Mouse (Mus musculus) embryonic facial prominence, embryonic 15.5 days (tissue): ENCODE data around the gene Ino80. TPM values are rescaled to one million over a fixed set of nuclear protein-coding genes. Genes with fewer than 3 reads are reported as not detected.

Source experiments
- ATAC-seq: fragments of 200-750 bp; cut with Nextera tagmentation; 2 replicates; pipeline ENCODE4 v1.8.0; 2017; ENCODE audit warnings: low read depth, moderate TSS enrichment; ENCODE audit not compliant: insufficient number of reproducible peaks, low FRiP score, low TSS enrichment
- H3K27ac ChIP-seq: fragments of 300-500 bp; sonication (generic); replicated peaks from 2 replicates; pipeline ENCODE4 v1.5.1; 2015; ENCODE audit warnings: mild to moderate bottlenecking, inconsistent platforms
- H3K27me3 ChIP-seq: fragments of 300-500 bp; sonication (generic); 2 replicates; pipeline ENCODE4 v1.6.1; 2015; ENCODE audit warnings: inconsistent platforms
- H3K36me3 ChIP-seq: fragments of 300-500 bp; sonication (generic); 2 replicates; pipeline ENCODE4 v1.6.1; 2015; ENCODE audit warnings: mild to moderate bottlenecking, inconsistent platforms
- H3K4me1 ChIP-seq: fragments of 300-500 bp; sonication (generic); 2 replicates; pipeline ENCODE4 v1.6.1; 2015; ENCODE audit warnings: inconsistent platforms
- H3K4me2 ChIP-seq: fragments of 300-500 bp; sonication (generic); replicated peaks from 2 replicates; pipeline ENCODE4 v1.6.1; 2015; ENCODE audit warnings: mild to moderate bottlenecking, inconsistent platforms
- H3K4me3 ChIP-seq: fragments of 300-500 bp; sonication (generic); replicated peaks from 2 replicates; pipeline ENCODE4 v1.5.1; 2015; ENCODE audit warnings: mild to moderate bottlenecking, inconsistent platforms
- H3K9ac ChIP-seq: fragments of 300-500 bp; sonication (generic); 2 replicates; pipeline ENCODE4 v1.6.1; 2015; ENCODE audit warnings: inconsistent platforms
- H3K9me3 ChIP-seq: fragments of 300-500 bp; sonication (generic); replicated peaks from 2 replicates; pipeline ENCODE4 v1.6.1; 2016; ENCODE audit warnings: inconsistent platforms
- WGBS: fragments of 180-500 bp; shearing (Covaris S2); methylation state at CpG from one replicate; pipeline ENCODE4 v1.1.7; 2015; 5-methylcytosine and 5-hydroxymethylcytosine counted together
- polyA plus RNA-seq: library from polyadenylated mRNA; unstranded; fragments of >200 nt; fragmentation: Nextera tagmentation; extraction: Ambion mirVana; gene quantifications from 2 replicates; pipeline ENCODE4 v1.2.1, GENCODE M21; 2015

Gene Ino80
- polyA plus RNA-seq, 1 experiment from 2014 or later, result 4.1 TPM

GRCm38 (mm10) chr2:119454558-119454957 lies 22.9 kb downstream of the Ino80 start:
- WGBS, result 77% methylated on average over 3 of the region's 3 CpGs
- Histone ChIP-seq H3K9me3 (no peaks in the 10 kb centered on the region), H3K4me3 (no peak overlapping the region), H3K4me1 (no peaks in the 10 kb centered on the region), H3K4me2 (no peak overlapping the region), H3K9ac (no peak overlapping the region), H3K36me3 (peaks cover 39% of the 10 kb centered on the region), H3K27ac (no peak overlapping the region), H3K27me3 (no peaks in the 10 kb centered on the region)
- ATAC-seq, result no peak

DNA sequence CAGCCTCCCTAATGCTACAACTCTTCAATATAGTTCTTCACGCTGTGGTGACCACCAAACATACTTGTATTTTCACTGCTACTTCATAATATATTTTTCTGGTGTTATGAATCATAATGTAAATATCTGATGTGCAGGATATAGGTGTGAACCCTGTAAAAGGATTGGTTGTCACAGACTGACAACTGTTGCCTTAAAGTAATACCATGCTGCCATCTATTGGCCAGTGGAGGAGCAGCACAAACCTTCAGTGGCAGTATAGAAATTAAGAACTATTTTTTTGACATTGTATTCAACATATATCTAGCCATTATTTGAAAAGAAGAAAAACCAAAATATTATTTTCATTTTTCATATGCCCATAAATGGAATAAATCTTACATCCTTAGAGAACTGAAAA lies 40.5 kb downstream of the Ino80 start:
- no peak overlapping the region for H3K4me2 ChIP-seq
- no peak for ATAC-seq
- no peaks in the 10 kb centered on the region for H3K27me3 ChIP-seq
- H3K27ac ChIP-seq, result no peak overlapping the region
- H3K4me1 ChIP-seq, result no peaks in the 10 kb centered on the region
- no peak overlapping the region for H3K9ac ChIP-seq
- peaks cover 46% of the 10 kb centered on the region for H3K36me3 ChIP-seq
- 86% methylated on average over 1 of the region's 1 CpGs for WGBS
- no peak overlapping the region for H3K4me3 ChIP-seq
- no peaks in the 10 kb centered on the region for H3K9me3 ChIP-seq

- ATAC-seq, result no peak
- 90% methylated on average over 4 of the region's 4 CpGs for WGBS
- no peak overlapping the region for H3K9ac ChIP-seq
- no peak overlapping the region for H3K4me2 ChIP-seq
- no peak overlapping the region for H3K27ac ChIP-seq
- H3K36me3 ChIP-seq, result peaks cover 41% of the 10 kb centered on the region
- no peaks in the 10 kb centered on the region for H3K27me3 ChIP-seq
- no peaks in the 10 kb centered on the region for H3K4me1 ChIP-seq
- H3K4me3 ChIP-seq, result no peak overlapping the region
- no peaks in the 10 kb centered on the region for H3K9me3 ChIP-seq
Observed at GRCm38 (mm10) chr2:119436467-119436866, 41.0 kb downstream of the Ino80 start.

DNA sequence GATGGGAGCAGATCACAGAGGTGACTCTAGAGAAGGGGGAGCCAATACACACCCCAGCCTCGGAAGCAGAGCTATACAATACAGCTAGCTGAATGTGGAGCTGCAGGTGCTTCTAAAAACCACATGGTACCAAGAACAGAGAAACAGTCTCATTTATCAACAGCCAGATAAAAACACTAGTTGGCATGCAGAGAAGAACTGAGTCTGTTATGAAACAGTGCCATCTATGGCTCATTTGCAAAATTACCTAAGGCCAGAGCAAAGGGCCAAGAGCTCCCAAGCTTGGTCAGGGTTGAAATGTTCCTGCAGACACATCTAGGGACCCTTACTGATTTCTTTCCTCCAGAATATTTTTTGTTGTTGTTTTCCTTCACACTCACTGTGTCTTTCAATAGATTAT lies 63.7 kb downstream of the Ino80 start:
- Histone ChIP-seq H3K27me3 (no peaks in the 10 kb centered on the region), H3K4me3 (no peak overlapping the region), H3K36me3 (peaks cover 71% of the 10 kb centered on the region), H3K4me1 (no peaks in the 10 kb centered on the region), H3K4me2 (no peak overlapping the region), H3K27ac (no peak overlapping the region), H3K9me3 (no peaks in the 10 kb centered on the region), H3K9ac (no peak overlapping the region)
- ATAC-seq, result no peak
- WGBS, result 68% methylated on average over 1 of the region's 1 CpGs

- Histone ChIP-seq H3K9me3 (no peaks in the 10 kb centered on the region), H3K27me3 (no peaks in the 10 kb centered on the region), H3K4me3 (no peak overlapping the region), H3K36me3 (peaks cover 69% of the 10 kb centered on the region), H3K27ac (no peak overlapping the region), H3K4me2 (no peak overlapping the region), H3K9ac (no peak overlapping the region), H3K4me1 (no peaks in the 10 kb centered on the region)
- ATAC-seq, result no peak
- WGBS, result 78% methylated on average over 2 of the region's 2 CpGs
Observed at GRCm38 (mm10) chr2:119411674-119412073, 65.8 kb downstream of the Ino80 start.

DNA sequence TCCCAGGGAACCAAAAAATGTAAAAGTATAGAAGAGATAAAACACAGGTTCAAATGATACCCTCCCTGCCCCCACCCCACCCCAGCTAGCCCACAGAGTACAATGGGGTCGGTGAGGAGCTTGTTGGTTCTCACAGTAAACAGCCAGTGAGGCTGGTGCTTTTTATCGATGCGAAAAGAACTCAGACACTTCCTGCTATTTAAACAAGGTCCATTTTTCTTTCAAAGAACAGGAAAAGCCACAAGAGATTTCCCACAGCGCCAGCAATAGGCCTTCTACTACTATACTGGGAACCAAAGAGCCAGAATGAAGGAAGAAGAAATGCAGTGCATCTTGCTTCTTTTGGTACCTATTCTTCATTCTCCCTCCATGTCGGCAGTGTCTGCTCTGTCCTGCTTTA lies 66.5 kb downstream of the Ino80 start:
- Histone ChIP-seq H3K4me3 (no peak overlapping the region), H3K9ac (no peak overlapping the region), H3K27ac (no peak overlapping the region), H3K4me2 (no peak overlapping the region), H3K9me3 (no peaks in the 10 kb centered on the region), H3K36me3 (peaks cover 76% of the 10 kb centered on the region), H3K4me1 (no peaks in the 10 kb centered on the region), H3K27me3 (no peaks in the 10 kb centered on the region)
- no peak for ATAC-seq
- 80% methylated on average over 5 of the region's 5 CpGs for WGBS

- Histone ChIP-seq H3K27me3 (no peaks in the 10 kb centered on the region), H3K4me1 (no peaks in the 10 kb centered on the region), H3K9ac (no peak overlapping the region), H3K9me3 (no peaks in the 10 kb centered on the region), H3K36me3 (peaks cover 68% of the 10 kb centered on the region), H3K4me3 (no peak overlapping the region), H3K27ac (no peak overlapping the region), H3K4me2 (no peak overlapping the region)
- no peak for ATAC-seq
Observed at GRCm38 (mm10) chr2:119408733-119409132, 68.8 kb downstream of the Ino80 start.

DNA sequence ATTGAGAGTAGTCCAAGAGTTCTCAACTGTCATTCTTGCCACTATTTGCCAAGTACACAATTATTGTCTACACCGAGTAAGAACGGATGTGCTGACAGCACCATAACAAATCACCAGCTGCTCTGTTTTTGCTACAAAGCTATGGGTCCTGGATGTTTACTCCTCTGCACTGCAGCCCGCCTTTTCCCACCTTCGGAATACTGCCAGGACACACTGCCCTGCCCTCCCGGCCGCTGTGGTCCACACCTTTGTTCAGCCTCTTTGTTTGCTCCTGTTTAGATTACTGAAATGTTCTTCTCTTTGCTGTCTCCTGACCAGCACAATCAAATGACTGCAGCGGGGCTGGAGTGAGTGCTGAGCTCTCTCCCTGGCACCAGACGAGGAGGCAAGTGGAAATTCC lies 69.2 kb downstream of the Ino80 start:
- peaks cover 63% of the 10 kb centered on the region for H3K36me3 ChIP-seq

GRCm38 (mm10) chr2:119399313-119399712 lies 78.2 kb downstream of the Ino80 start:
- Histone ChIP-seq H3K27me3 (no peaks in the 10 kb centered on the region), H3K36me3 (peaks cover 38% of the 10 kb centered on the region), H3K27ac (no peak overlapping the region), H3K4me2 (no peak overlapping the region), H3K9me3 (no peaks in the 10 kb centered on the region), H3K4me3 (no peak overlapping the region), H3K4me1 (no peaks in the 10 kb centered on the region), H3K9ac (no peak overlapping the region)
- no peak for ATAC-seq

More for the DNA sequence above, 69.2 kb downstream of the Ino80 start:
- H3K9ac ChIP-seq, result no peak overlapping the region
- no peaks in the 10 kb centered on the region for H3K4me1 ChIP-seq
- no peaks in the 10 kb centered on the region for H3K27me3 ChIP-seq
- no peak overlapping the region for H3K4me2 ChIP-seq
- H3K9me3 ChIP-seq, result no peaks in the 10 kb centered on the region
- ATAC-seq, result no peak
- WGBS, result 72% methylated on average over 8 of the region's 8 CpGs
- no peak overlapping the region; the same call in 1 of the 2 replicates for H3K27ac ChIP-seq
- H3K4me3 ChIP-seq, result no peak overlapping the region

GRCm38 (mm10) chr2:119398665-119399064 lies 78.8 kb downstream of the Ino80 start:
- H3K4me3 ChIP-seq, result no peak overlapping the region

GRCm38 (mm10) chr2:119398252-119398651 lies 79.2 kb downstream of the Ino80 start:
- no peaks in the 10 kb centered on the region for H3K4me1 ChIP-seq
- no peak overlapping the region for H3K4me3 ChIP-seq
- WGBS, result 91% methylated on average over 5 of the region's 5 CpGs
- no peak for ATAC-seq
- H3K9me3 ChIP-seq, result no peaks in the 10 kb centered on the region
- no peak overlapping the region for H3K27ac ChIP-seq
- no peak overlapping the region for H3K9ac ChIP-seq
- peaks cover 40% of the 10 kb centered on the region for H3K36me3 ChIP-seq
- H3K4me2 ChIP-seq, result no peak overlapping the region
- no peaks in the 10 kb centered on the region for H3K27me3 ChIP-seq

More at GRCm38 (mm10) chr2:119398665-119399064, 78.8 kb downstream of the Ino80 start:
- no peak overlapping the region for H3K27ac ChIP-seq
- no peaks in the 10 kb centered on the region for H3K4me1 ChIP-seq
- H3K4me2 ChIP-seq, result no peak overlapping the region
- H3K9me3 ChIP-seq, result no peaks in the 10 kb centered on the region
- ATAC-seq, result no peak
- peaks cover 38% of the 10 kb centered on the region for H3K36me3 ChIP-seq
- H3K9ac ChIP-seq, result no peak overlapping the region
- 93% methylated on average over 1 of the region's 1 CpGs for WGBS
- H3K27me3 ChIP-seq, result no peaks in the 10 kb centered on the region

DNA sequence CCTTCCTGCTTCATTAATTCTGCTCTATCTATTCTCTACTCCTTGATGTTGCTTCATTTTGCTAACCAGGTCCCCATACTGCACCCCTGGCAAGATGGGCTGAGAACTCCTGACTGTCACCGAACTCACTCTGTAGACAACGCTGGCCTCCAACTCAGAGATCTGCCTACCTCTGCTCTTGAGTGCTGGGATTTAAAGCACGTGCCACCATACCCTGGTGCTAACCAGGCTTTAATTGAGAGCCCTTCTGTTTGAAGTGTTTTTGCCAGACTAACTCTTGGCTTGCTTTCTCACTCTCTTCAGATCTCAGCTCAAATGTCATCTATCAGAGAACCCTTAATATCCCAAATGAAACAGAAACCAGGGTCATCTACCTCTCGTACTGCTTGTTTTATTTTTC lies 87.5 kb downstream of the Ino80 start:
- 94% methylated on average over 4 of the region's 4 CpGs for WGBS
- peaks cover 34% of the 10 kb centered on the region for H3K36me3 ChIP-seq
- no peak overlapping the region for H3K4me3 ChIP-seq
- no peak overlapping the region for H3K27ac ChIP-seq
- no peaks in the 10 kb centered on the region for H3K9me3 ChIP-seq
- no peaks in the 10 kb centered on the region for H3K4me1 ChIP-seq
- no peak overlapping the region for H3K9ac ChIP-seq
- ATAC-seq, result no peak
- no peaks in the 10 kb centered on the region for H3K27me3 ChIP-seq
- H3K4me2 ChIP-seq, result no peak overlapping the region
